Mouse (Mus musculus): ENCODE data around the gene Myh4. TPM values are rescaled to one million over a fixed set of nuclear protein-coding genes. Genes with fewer than 3 reads are reported as not detected.

The Myh4 gene
- polyA plus RNA-seq (2015; fragmentation: Nextera tagmentation; extraction: Ambion mirVana): 15.9 and 21.4 TPM in 2 replicates

GRCm38 (mm10) chr11:67237481-67238079, at the start of gene Myh4:
TSS of gene Myh4 (plus strand) at chr11:67238029.

GRCm38 (mm10) chr11:67199752-67200151, 38.1 kb upstream of the Myh4 start, which contains the start of gene Myh1:
TSS of gene Myh1 (plus strand) at chr11:67200052.

GRCm38 (mm10) chr11:67276601-67277174, 38.9 kb downstream of the Myh4 start, which contains the start of gene Myh8:
TSS of gene Myh8 (plus strand) at chr11:67277124.

Other genes with a start within 250 kb of the Myh4 start
- gene Tmem220, start 212.9 kb upstream of the Myh4 start, polyA plus RNA-seq (2015; fragmentation: Nextera tagmentation; extraction: Ambion mirVana): 2.0 and 2.2 TPM in 2 replicates
- 16.1 and 17.6 TPM in 2 replicates for gene Adprm, start 185.4 kb upstream of the Myh4 start, polyA plus RNA-seq (2015; fragmentation: Nextera tagmentation; extraction: Ambion mirVana)
- 13.8 and 14.1 TPM in 2 replicates for gene Sco1, start 185.4 kb upstream of the Myh4 start, polyA plus RNA-seq (2015; fragmentation: Nextera tagmentation; extraction: Ambion mirVana)
- gene Myh3, start 159.7 kb upstream of the Myh4 start, polyA plus RNA-seq (2015; fragmentation: Nextera tagmentation; extraction: Ambion mirVana): 576 and 700 TPM in 2 replicates
- gene Myh2, start 67.0 kb upstream of the Myh4 start, polyA plus RNA-seq (2015; fragmentation: Nextera tagmentation; extraction: Ambion mirVana): 9.2 TPM in 2 replicates
- gene Myh1, start 38.0 kb upstream of the Myh4 start, polyA plus RNA-seq (2015; fragmentation: Nextera tagmentation; extraction: Ambion mirVana): 23.4 and 29.1 TPM in 2 replicates
- 4,587 and 6,308 TPM in 2 replicates for gene Myh8, start 39.1 kb downstream of the Myh4 start, polyA plus RNA-seq (2015; fragmentation: Nextera tagmentation; extraction: Ambion mirVana)
- 1.3 and 1.5 TPM in 2 replicates for gene Myh13, start 83.6 kb downstream of the Myh4 start, polyA plus RNA-seq (2015; fragmentation: Nextera tagmentation; extraction: Ambion mirVana)
- 14.6 and 19.4 TPM in 2 replicates for gene Gas7, start 217.4 kb downstream of the Myh4 start, polyA plus RNA-seq (2015; fragmentation: Nextera tagmentation; extraction: Ambion mirVana)

Data from skeletal muscle tissue, postnatal 0 days (tissue).